Mouse (Mus musculus): ENCODE results near the gene Olfr948.

Olfr948 gene

GRCm38 (mm10) chr9:39325945-39326344 is at the start of gene Olfr948:
TSS of gene Olfr948 (minus strand) at chr9:39326045.
- no peak for DNase-seq (ENCODE audit: extremely low read depth, insufficient read length, low spot score)

GRCm38 (mm10) chr9:39287136-39287535 is 38.7 kb downstream of the Olfr948 start:
- DNase-seq (ENCODE audit: extremely low read depth, insufficient read length, low spot score), result no peak

- DNase-seq (ENCODE audit: extremely low read depth, insufficient read length, low spot score), result no peak
These were observed 49.1 kb downstream of the Olfr948 start, which contains the start of gene Olfr945 for GRCm38 (mm10) chr9:39276718-39277117. TSS of gene Olfr945 (minus strand) at chr9:39276818.

Data from 3134 (cell line).